Mouse (Mus musculus) layer of hippocampus, postnatal 25 days (tissue): ENCODE data around the gene Il9. TPM values are rescaled to one million over a fixed set of nuclear protein-coding genes. Genes with fewer than 3 reads are reported as not detected.

Experiments used
- DNase-seq, 2 experiments: peaks; one replicate each; pipeline ENCODE4 v3.0.0; 2022; ENCODE audit warnings: mixed read lengths in 2 of 2, low spot score in 1 of 2; ENCODE audit errors: extremely low spot score in 1 of 2
- total RNA-seq, 2 experiments: library from RNA; stranded (reverse); gene quantifications; 2 replicates each; pipeline ENCODE4 v1.2.3; 2021

The Il9 gene
- not detected for total RNA-seq

- DNase-seq = no peak
These were observed at the start of gene Il9 for GRCm38 (mm10) chr13:56482146-56482545. Gene Il9 (minus strand): TSS chr13:56482246.

- DNase-seq = no peak
These were observed 47.6 kb upstream of the Il9 start for GRCm38 (mm10) chr13:56529685-56530084.

GRCm38 (mm10) chr13:56529031-56529430 is 47.0 kb upstream of the Il9 start:
- no peak for DNase-seq

GRCm38 (mm10) chr13:56528281-56528680 is 46.2 kb upstream of the Il9 start:
- DNase-seq = no peak

- no peak for DNase-seq
These were observed 45.8 kb upstream of the Il9 start for GRCm38 (mm10) chr13:56527846-56528245.

- no peak for DNase-seq
These were observed 44.8 kb upstream of the Il9 start for GRCm38 (mm10) chr13:56526871-56527270.

- peak in 1 of 2 experiments; percentile 8 for DNase-seq
These were observed 40.7 kb upstream of the Il9 start for GRCm38 (mm10) chr13:56522821-56523167.

- DNase-seq = peak; percentile 75 to 81
These were observed 40.2 kb upstream of the Il9 start, which contains the start of gene Fbxl21 for GRCm38 (mm10) chr13:56522081-56522820. Gene Fbxl21 (plus strand): TSS chr13:56522472.

- no peak for DNase-seq
These were observed 34.8 kb upstream of the Il9 start for GRCm38 (mm10) chr13:56516816-56517215.

- DNase-seq = no peak
These were observed 34.3 kb upstream of the Il9 start for GRCm38 (mm10) chr13:56516311-56516710.

GRCm38 (mm10) chr13:56513595-56513994 is 31.5 kb upstream of the Il9 start:
- DNase-seq = no peak

GRCm38 (mm10) chr13:56509796-56510195 is 27.8 kb upstream of the Il9 start:
- DNase-seq = no peak

GRCm38 (mm10) chr13:56506871-56507496 is 24.9 kb upstream of the Il9 start:
- no peak for DNase-seq

GRCm38 (mm10) chr13:56501866-56502420 is 19.9 kb upstream of the Il9 start:
- DNase-seq = no peak

- DNase-seq = no peak
These were observed 18.6 kb upstream of the Il9 start for GRCm38 (mm10) chr13:56500636-56501035.

GRCm38 (mm10) chr13:56500132-56500531 is 18.1 kb upstream of the Il9 start:
- no peak for DNase-seq

- no peak for DNase-seq
These were observed 12.4 kb upstream of the Il9 start for GRCm38 (mm10) chr13:56494440-56494839.

- DNase-seq = no peak
These were observed 6.0 kb upstream of the Il9 start for GRCm38 (mm10) chr13:56488012-56488411.

GRCm38 (mm10) chr13:56478027-56478426 is 4.0 kb downstream of the Il9 start:
- DNase-seq = no peak

GRCm38 (mm10) chr13:56477271-56477670 is 4.8 kb downstream of the Il9 start:
- DNase-seq = no peak

- DNase-seq = no peak
These were observed 5.3 kb downstream of the Il9 start for GRCm38 (mm10) chr13:56476790-56477189.

GRCm38 (mm10) chr13:56475363-56475762 is 6.7 kb downstream of the Il9 start:
- DNase-seq = no peak
